In genomic region chr2:31767815-31768214, GRCm38 (mm10) we compare ENCODE assay signal across 27 mouse cellular contexts. TPM values are rescaled to one million over a fixed set of nuclear protein-coding genes. Genes with fewer than 3 reads are reported as not detected.
A peak's percentile ranks its signal among the peaks of the same experiment; 100 is the strongest.
DNase-seq lines count a peak whose midpoint lies in the region; ATAC-seq and TF ChIP-seq lines count a peak whose summit lies in the region.
"Had no signal": no experiment of that assay in that cellular context is flagged by ENCODE, and none has a peak within 500 bp of the region (broad histone marks: within the 10 kb centered on the region; RNA-seq: fewer than 3 reads in every experiment).

No protein-coding gene starts in this region.

- H3K36me3 ChIP-seq in heart, postnatal 0 days (replicated peaks; ENCODE audit: control insufficient read depth, insufficient read depth, low read length): no peaks in the 10 kb centered on the region
- no peaks in the 10 kb centered on the region for H3K36me3 ChIP-seq in lung, embryonic 15.5 days
- H3K36me3 ChIP-seq: midbrain, embryonic 13.5 days had no signal

- peaks cover 60% of the 10 kb centered on the region for H3K4me1 ChIP-seq in heart, postnatal 0 days (ENCODE audit: control insufficient read depth, insufficient read depth)
- peaks cover 95% of the 10 kb centered on the region for H3K4me1 ChIP-seq in lung, embryonic 15.5 days

- H3K4me3 ChIP-seq in gastrocnemius, adult 2 months: no peak overlapping the region
- no peak overlapping the region for H3K4me3 ChIP-seq in heart, postnatal 0 days (ENCODE audit: low read depth, low read length)
- no peak overlapping the region for H3K4me3 ChIP-seq in lung, embryonic 15.5 days
- H3K4me3 ChIP-seq: forebrain, embryonic 10.5 days; limb, embryonic 12.5 days; midbrain, embryonic 13.5 days had no signal

- TF ChIP-seq EP300 in heart, postnatal 0 days (IDR thresholded peaks at IDR 0.05; ENCODE audit: low read depth): no peak

- no peak for DNase-seq in gastrocnemius, adult 2 months
- no peak for DNase-seq in gastrocnemius, postnatal 14 days
- DNase-seq in heart, postnatal 0 days (ENCODE audit: low spot score): no peak
- no peak for DNase-seq in heart, adult 9 months (ENCODE audit: low spot score in 2 of 2)
- DNase-seq in lung, postnatal 10 days: no peak
- no peak for DNase-seq in cerebellum, postnatal 36 days
- DNase-seq: adrenal gland, postnatal 14 days; cerebellum, adult 2 months; cerebellum, postnatal 25 days; kidney, adult 9 months; kidney, postnatal 25 days; liver, postnatal 0 days; thymus, adult 2 months had no signal

- no peak for TF ChIP-seq CTCF in gastrocnemius, adult 2 months (IDR thresholded peaks at IDR 0.05)
- no peak for TF ChIP-seq CTCF in heart, postnatal 0 days (IDR thresholded peaks at IDR 0.05; ENCODE audit: low read depth)

- ATAC-seq in heart, postnatal 0 days (ENCODE audit: insufficient read depth, low read depth): no peak
- ATAC-seq in lung, embryonic 15.5 days (ENCODE audit: borderline replicate concordance, extremely low read depth, low FRiP score, low TSS enrichment): no peak
- ATAC-seq: CD4-positive, CD25-positive, alpha-beta regulatory T cell, adult 4 months; inflammation-experienced regulatory T-cells, adult 6 months; liver, postnatal 0 days had no signal

- H3K27ac ChIP-seq in gastrocnemius, adult 2 months: peak overlapping the region; percentile 97
- H3K27ac ChIP-seq in heart, postnatal 0 days (ENCODE audit: low read depth): peak overlapping the region; percentile 54
- peak overlapping the region; percentile 16 for H3K27ac ChIP-seq in lung, embryonic 15.5 days
- H3K27ac ChIP-seq: forebrain, embryonic 10.5 days; limb, embryonic 12.5 days; midbrain, embryonic 13.5 days had no signal

- H3K9me3 ChIP-seq in heart, postnatal 0 days (replicated peaks; ENCODE audit: control insufficient read depth, low read length): no peaks in the 10 kb centered on the region
- H3K9me3 ChIP-seq in lung, embryonic 15.5 days: no peaks in the 10 kb centered on the region
- H3K9me3 ChIP-seq: forebrain, embryonic 10.5 days; limb, embryonic 12.5 days; megakaryocyte, embryonic 14.5 days; midbrain, embryonic 13.5 days had no signal

- no peak overlapping the region for H3K4me2 ChIP-seq in heart, postnatal 0 days (ENCODE audit: low read depth, low read length)
- no peak overlapping the region for H3K4me2 ChIP-seq in lung, embryonic 15.5 days
- H3K4me2 ChIP-seq: hindbrain, embryonic 14.5 days; limb, embryonic 12.5 days; liver, embryonic 11.5 days; midbrain, embryonic 13.5 days had no signal

- H3K27me3 ChIP-seq in heart, postnatal 0 days (ENCODE audit: control insufficient read depth, insufficient read depth, low read length): no peaks in the 10 kb centered on the region
- H3K27me3 ChIP-seq in lung, embryonic 15.5 days: no peaks in the 10 kb centered on the region
- H3K27me3 ChIP-seq: limb, embryonic 12.5 days; megakaryocyte, embryonic 14.5 days; midbrain, embryonic 13.5 days had no signal

- 53% methylated on average over 4 of the region's 4 CpGs for WGBS in heart, postnatal 0 days
- WGBS in lung, embryonic 15.5 days: 46% methylated on average over 4 of the region's 4 CpGs

- no peak overlapping the region for H3K9ac ChIP-seq in heart, postnatal 0 days (replicated peaks; ENCODE audit: low read depth, low read length)
- H3K9ac ChIP-seq in lung, embryonic 15.5 days: no peak overlapping the region
- H3K9ac ChIP-seq: hindbrain, embryonic 14.5 days; limb, embryonic 12.5 days; liver, postnatal 0 days; midbrain, embryonic 13.5 days had no signal

- intact Hi-C loops in gastrocnemius, adult 2 months (cut with DNase I): no loop called here
- intact Hi-C loops in gastrocnemius, postnatal 14 days (cut with DNase I; ENCODE audit: low total_unique reads): no loop called here

RNA-seq across cellular contexts. Expression of gene Qrfp, which starts 42.6 kb away (rescaled TPM):
- total RNA-seq in gastrocnemius, adult 2 months (2021): not detected
- not detected for total RNA-seq in gastrocnemius, postnatal 14 days (2021)
- total RNA-seq in heart, postnatal 0 days (2014; rRNA removed; ENCODE audit: low replicate concordance): not detected in 2 replicates
- 0.04 TPM in 1 of 2 replicates, not detected in the other for polyA plus RNA-seq in heart, postnatal 0 days (2015; fragmentation: Nextera tagmentation; extraction: Ambion mirVana)
- 0.05 and 0.14 TPM in 2 replicates for polyA plus RNA-seq in lung, embryonic 15.5 days (2015; fragmentation: Nextera tagmentation; extraction: Ambion mirVana)
- total RNA-seq: adrenal gland, postnatal 14 days; gastrocnemius, postnatal 4 days; heart, postnatal 25 days; layer of hippocampus, adult 8-10 months; left cerebral cortex, postnatal 14 days had no signal
- polyA plus RNA-seq: cerebellum, adult 2 months; hindbrain, embryonic 14.5 days; liver, embryonic 11.5 days; stomach, embryonic 16.5 days had no signal

Comparison
In these comparisons a context has a peak if more than half of its experiments do, and no peak if none do; other contexts are left out.
1. H3K27ac ChIP-seq: peak in every context shown above with its lines; median percentile 97 in gastrocnemius, adult 2 months; 54 in heart, postnatal 0 days; 16 in lung, embryonic 15.5 days.